Mouse (Mus musculus) hindbrain, embryonic 14.5 days (tissue): ENCODE measurements around the gene Brd7. TPM values are rescaled to one million over a fixed set of nuclear protein-coding genes. Genes with fewer than 3 reads are reported as not detected.

Experiments used
- ATAC-seq: fragments of 200-750 bp; cut with Nextera tagmentation; 2 replicates; pipeline ENCODE4 v1.8.0; 2017; ENCODE audit warnings: moderate number of reproducible peaks, mild to moderate bottlenecking, moderate TSS enrichment, moderate library complexity; ENCODE audit not compliant: low FRiP score
- DNase-seq: peaks from one replicate; pipeline ENCODE4 v3.0.0-alpha.2; 2015; ENCODE audit warnings: low spot score
- H3K27ac ChIP-seq: fragments of 300-500 bp; sonication (generic); 2 replicates; pipeline ENCODE4 v1.5.1; 2014; ENCODE audit warnings: mild to moderate bottlenecking, moderate library complexity
- H3K27me3 ChIP-seq: fragments of 300-500 bp; sonication (generic); 2 replicates; pipeline ENCODE4 v1.6.1; 2014; ENCODE audit warnings: mild to moderate bottlenecking, low read length, mixed read lengths; ENCODE audit not compliant: control insufficient read depth, insufficient read depth
- H3K36me3 ChIP-seq: fragments of 300-500 bp; sonication (generic); replicated peaks from 2 replicates; pipeline ENCODE4 v1.6.1; 2014; ENCODE audit not compliant: control insufficient read depth, insufficient read depth
- H3K4me1 ChIP-seq: fragments of 300-500 bp; sonication (generic); replicated peaks from 2 replicates; pipeline ENCODE4 v1.6.1; 2014; ENCODE audit warnings: antibody characterized with exemption, low read length, mixed read lengths; ENCODE audit not compliant: control insufficient read depth, insufficient read depth
- H3K4me2 ChIP-seq: fragments of 300-500 bp; sonication (generic); replicated peaks from 2 replicates; pipeline ENCODE4 v1.6.1; 2014; ENCODE audit warnings: mild to moderate bottlenecking, moderate library complexity
- H3K4me3 ChIP-seq: fragments of 300-500 bp; sonication (generic); replicated peaks from 2 replicates; pipeline ENCODE4 v1.5.1; 2014; ENCODE audit warnings: mild to moderate bottlenecking, low read length
- H3K9ac ChIP-seq: fragments of 300-500 bp; sonication (generic); 2 replicates; pipeline ENCODE4 v1.6.1; 2014
- H3K9me3 ChIP-seq: fragments of 300-500 bp; sonication (generic); 2 replicates; pipeline ENCODE4 v1.6.1; 2016; ENCODE audit warnings: low read length; ENCODE audit not compliant: control insufficient read depth
- WGBS: fragments of 180-500 bp; shearing (Covaris S2); extraction: QIAGEN DNeasy Blood & Tissue Kit; methylation state at CpG from one replicate; pipeline ENCODE4 v1.1.7; 2014; 5-methylcytosine and 5-hydroxymethylcytosine counted together
- polyA plus RNA-seq: library from polyadenylated mRNA; unstranded; fragments of >200 nt; fragmentation: Nextera tagmentation; extraction: Ambion mirVana; gene quantifications from 2 replicates; pipeline ENCODE4 v1.2.1, GENCODE M21; 2014

Gene Brd7
- polyA plus RNA-seq, 1 experiment from 2014 or later: 63.9 TPM

DNA sequence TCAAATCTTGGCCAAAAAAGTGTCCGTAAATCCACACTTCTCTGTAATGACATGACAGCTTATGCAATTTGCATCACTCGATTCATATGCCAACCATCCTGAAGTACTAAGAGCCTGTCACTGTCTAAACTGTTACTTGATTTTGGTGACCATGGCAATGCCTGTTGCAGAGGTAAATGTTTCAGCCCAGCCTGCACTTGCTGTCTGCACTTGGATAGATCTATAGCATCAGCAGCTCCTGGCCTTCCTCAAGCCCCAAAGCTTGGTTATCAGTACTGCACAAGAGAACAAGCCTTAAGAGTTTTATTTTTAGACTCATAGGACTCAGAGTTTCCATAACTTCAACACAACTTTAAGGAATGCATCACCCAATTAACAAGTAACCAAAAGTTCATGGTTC is 27.6 kb downstream of the Brd7 start:
- 96% methylated on average over 2 of the region's 2 CpGs for WGBS
- Histone ChIP-seq H3K4me2 (no peak overlapping the region), H3K4me1 (no peaks in the 10 kb centered on the region), H3K4me3 (no peak overlapping the region), H3K9ac (no peak overlapping the region), H3K27me3 (no peaks in the 10 kb centered on the region), H3K27ac (no peak overlapping the region), H3K36me3 (peaks cover 94% of the 10 kb centered on the region), H3K9me3 (no peaks in the 10 kb centered on the region)
- DNase-seq: no peak
- no peak for ATAC-seq

DNA sequence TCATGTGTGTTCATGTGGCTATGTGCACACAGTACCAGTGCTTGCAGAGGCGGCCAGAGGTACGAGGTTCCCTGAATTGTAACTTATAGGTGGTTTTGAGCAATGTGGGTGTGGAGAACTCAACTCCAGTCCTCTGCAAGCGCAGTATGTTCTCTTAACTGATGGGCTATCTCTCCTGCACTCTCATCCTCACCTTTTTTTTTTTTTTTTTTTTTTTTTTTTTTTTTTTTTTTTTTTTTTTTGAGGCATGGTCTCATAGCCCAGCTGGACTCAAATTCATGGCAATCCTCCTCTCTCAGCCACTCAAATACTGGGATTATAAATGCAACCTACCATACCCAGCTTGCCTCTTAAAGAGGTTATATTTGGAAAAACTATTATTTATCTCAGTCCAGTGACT is 31.2 kb downstream of the Brd7 start:
- no peak for ATAC-seq
- no peaks in the 10 kb centered on the region for H3K9me3 ChIP-seq
- peaks cover 97% of the 10 kb centered on the region for H3K36me3 ChIP-seq
- H3K27ac ChIP-seq: no peak overlapping the region
- no peaks in the 10 kb centered on the region for H3K27me3 ChIP-seq
- no peak overlapping the region for H3K4me2 ChIP-seq
- no peaks in the 10 kb centered on the region for H3K4me1 ChIP-seq
- H3K4me3 ChIP-seq: no peak overlapping the region
- DNase-seq: no peak
- no peak overlapping the region for H3K9ac ChIP-seq
- WGBS: 96% methylated on average over 3 of the region's 3 CpGs

DNA sequence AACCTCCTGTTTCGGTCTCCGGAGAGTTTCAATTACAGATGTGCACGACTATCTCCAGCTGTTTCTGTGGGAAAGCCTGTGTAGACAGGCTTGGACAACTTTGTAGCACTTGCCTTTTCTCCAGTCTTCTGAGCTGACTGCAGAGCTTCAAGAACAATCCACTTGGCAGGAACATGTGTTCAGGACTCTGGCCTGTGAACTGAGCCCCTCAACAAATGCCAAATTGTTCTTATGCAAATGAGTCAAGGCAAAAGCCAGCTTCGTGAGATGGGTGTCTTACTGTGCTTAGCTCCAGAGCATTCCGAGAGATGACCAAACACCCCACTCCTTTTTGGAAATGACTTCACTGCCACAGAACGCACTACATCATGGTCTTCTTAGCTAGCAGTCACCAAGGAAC is 33.3 kb downstream of the Brd7 start:
- no peaks in the 10 kb centered on the region for H3K9me3 ChIP-seq
- no peak overlapping the region for H3K4me3 ChIP-seq
- H3K9ac ChIP-seq: no peak overlapping the region
- no peaks in the 10 kb centered on the region for H3K27me3 ChIP-seq
- H3K4me1 ChIP-seq: no peaks in the 10 kb centered on the region
- H3K36me3 ChIP-seq: peaks cover 90% of the 10 kb centered on the region
- no peak for ATAC-seq
- H3K4me2 ChIP-seq: no peak overlapping the region
- H3K27ac ChIP-seq: no peak overlapping the region
- DNase-seq: no peak
- 72% methylated on average over 6 of the region's 6 CpGs for WGBS

DNA sequence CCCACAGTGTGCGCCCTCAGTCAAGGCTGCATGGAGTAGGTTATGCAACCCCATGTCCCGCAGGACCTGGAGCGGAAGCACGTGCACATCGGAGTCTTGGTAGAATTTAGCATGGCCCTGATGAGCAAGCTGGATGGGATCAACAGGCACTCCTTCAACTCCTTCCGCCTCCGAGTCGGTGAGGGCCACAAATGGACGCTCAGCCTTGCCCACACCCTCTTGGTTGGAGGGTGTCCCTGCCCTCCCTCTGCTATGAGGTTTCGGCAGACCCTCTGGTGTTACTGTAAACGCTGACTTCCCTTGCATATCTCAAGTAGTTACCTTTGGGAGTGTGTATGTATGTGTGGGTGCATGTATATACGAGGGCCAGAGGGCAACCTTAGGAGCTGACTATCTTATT is 35.7 kb downstream of the Brd7 start:
- peaks cover 66% of the 10 kb centered on the region for H3K36me3 ChIP-seq
- no peaks in the 10 kb centered on the region for H3K27me3 ChIP-seq
- H3K9me3 ChIP-seq: no peaks in the 10 kb centered on the region
- ATAC-seq (no peak), DNase-seq (no peak)
- 97% methylated on average over 12 of the region's 12 CpGs for WGBS
- H3K27ac ChIP-seq: no peak overlapping the region
- no peak overlapping the region for H3K4me3 ChIP-seq
- no peak overlapping the region for H3K4me2 ChIP-seq
- no peak overlapping the region for H3K9ac ChIP-seq
- no peaks in the 10 kb centered on the region for H3K4me1 ChIP-seq

DNA sequence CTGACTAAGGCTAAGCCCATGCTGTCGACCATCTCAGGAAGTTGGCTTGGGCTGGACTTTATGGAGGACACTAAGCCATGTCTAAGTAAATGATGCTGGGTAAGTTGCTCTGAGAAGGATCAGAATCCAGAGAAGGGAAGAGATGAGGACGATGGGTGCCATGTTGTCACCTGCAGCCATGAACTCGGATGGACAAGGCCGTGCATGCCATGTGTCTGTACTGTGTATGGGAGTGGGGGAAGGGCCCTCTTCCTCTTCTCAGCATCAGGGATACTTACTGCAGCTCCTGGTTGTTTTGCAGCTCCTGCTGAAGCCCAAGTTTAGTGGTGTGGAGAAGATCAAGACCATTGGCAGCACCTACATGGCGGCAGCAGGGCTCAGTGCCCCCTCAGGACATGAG is 36.2 kb downstream of the Brd7 start:
- peaks cover 61% of the 10 kb centered on the region for H3K36me3 ChIP-seq
- no peaks in the 10 kb centered on the region for H3K4me1 ChIP-seq
- no peaks in the 10 kb centered on the region for H3K27me3 ChIP-seq
- H3K4me2 ChIP-seq: no peak overlapping the region
- DNase-seq (no peak), ATAC-seq (no peak)
- H3K9ac ChIP-seq: no peak overlapping the region
- no peak overlapping the region for H3K4me3 ChIP-seq
- 94% methylated on average over 5 of the region's 5 CpGs for WGBS
- no peaks in the 10 kb centered on the region for H3K9me3 ChIP-seq
- no peak overlapping the region for H3K27ac ChIP-seq

DNA sequence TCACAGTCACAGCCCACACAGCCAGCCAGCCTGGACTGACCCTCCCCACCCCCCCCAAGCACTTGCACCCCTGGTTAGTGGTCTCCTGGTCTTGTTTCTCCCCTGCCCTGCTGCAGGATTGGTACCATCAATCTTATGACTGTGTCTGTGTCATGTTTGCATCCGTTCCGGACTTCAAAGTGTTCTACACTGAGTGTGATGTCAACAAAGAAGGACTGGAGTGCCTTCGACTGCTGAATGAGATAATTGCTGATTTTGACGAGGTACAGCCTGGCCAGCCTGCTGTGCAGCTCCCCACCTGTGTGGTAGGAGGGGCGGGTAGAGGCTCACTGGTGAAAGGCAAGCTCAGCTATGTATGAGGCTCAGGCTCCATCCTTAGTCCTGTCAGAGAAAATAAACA is 36.7 kb downstream of the Brd7 start:
- Histone ChIP-seq H3K27me3 (no peaks in the 10 kb centered on the region), H3K4me1 (no peaks in the 10 kb centered on the region), H3K4me3 (no peak overlapping the region), H3K9me3 (no peaks in the 10 kb centered on the region), H3K27ac (no peak overlapping the region), H3K4me2 (no peak overlapping the region), H3K9ac (no peak overlapping the region), H3K36me3 (peaks cover 56% of the 10 kb centered on the region)
- ATAC-seq (no peak), DNase-seq (no peak)
- WGBS: 64% methylated on average over 5 of the region's 5 CpGs

DNA sequence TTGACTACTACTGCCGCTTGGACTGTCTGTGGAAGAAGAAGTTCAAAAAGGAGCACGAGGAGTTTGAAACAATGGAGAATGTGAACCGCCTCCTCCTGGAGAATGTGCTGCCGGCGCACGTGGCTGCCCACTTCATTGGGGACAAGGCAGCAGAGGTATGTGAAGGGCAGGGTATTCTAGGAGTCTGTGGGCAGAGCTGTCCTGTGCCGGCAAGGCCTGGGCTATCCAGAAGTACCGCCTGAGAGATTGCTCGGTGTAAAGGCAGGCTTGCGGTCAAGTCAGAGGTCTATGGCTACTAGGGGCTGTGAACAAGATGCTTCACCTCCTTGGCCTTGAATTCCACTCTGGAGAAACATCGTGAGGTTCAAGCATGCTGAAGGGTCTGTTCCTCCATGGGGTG is 37.2 kb downstream of the Brd7 start:
- H3K9me3 ChIP-seq: no peaks in the 10 kb centered on the region
- no peak for ATAC-seq
- no peak overlapping the region for H3K4me3 ChIP-seq
- no peak overlapping the region for H3K9ac ChIP-seq
- H3K36me3 ChIP-seq: peaks cover 51% of the 10 kb centered on the region
- H3K27me3 ChIP-seq: no peaks in the 10 kb centered on the region
- H3K4me1 ChIP-seq: no peaks in the 10 kb centered on the region
- no peak overlapping the region for H3K27ac ChIP-seq
- no peak overlapping the region for H3K4me2 ChIP-seq
- WGBS: 86% methylated on average over 11 of the region's 11 CpGs
- no peak for DNase-seq

DNA sequence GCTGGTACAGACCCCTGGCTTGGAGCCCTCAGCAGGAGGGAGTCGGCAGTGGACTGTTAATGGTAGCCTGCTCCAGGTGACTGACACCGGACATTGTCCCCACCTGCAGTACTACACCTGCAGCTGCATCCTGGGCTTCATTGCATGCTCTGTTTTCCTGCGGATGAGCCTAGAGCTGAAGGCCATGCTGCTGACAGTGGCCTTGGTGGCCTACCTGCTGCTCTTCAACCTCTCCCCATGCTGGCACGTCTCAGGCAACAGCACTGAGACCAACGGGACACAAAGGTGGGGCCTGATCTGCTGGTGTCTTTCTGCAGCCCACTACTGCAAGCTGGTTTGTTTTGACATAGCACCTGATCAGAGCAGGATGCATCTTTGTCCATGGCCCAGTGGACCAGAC is 38.5 kb downstream of the Brd7 start:
- WGBS: 88% methylated on average over 5 of the region's 5 CpGs
- no peak for ATAC-seq
- DNase-seq: no peak
- Histone ChIP-seq H3K4me3 (no peak overlapping the region), H3K9me3 (no peaks in the 10 kb centered on the region), H3K27me3 (no peaks in the 10 kb centered on the region), H3K27ac (no peak overlapping the region), H3K4me1 (no peaks in the 10 kb centered on the region), H3K4me2 (no peak overlapping the region), H3K9ac (no peak overlapping the region), H3K36me3 (peaks cover 40% of the 10 kb centered on the region)

DNA sequence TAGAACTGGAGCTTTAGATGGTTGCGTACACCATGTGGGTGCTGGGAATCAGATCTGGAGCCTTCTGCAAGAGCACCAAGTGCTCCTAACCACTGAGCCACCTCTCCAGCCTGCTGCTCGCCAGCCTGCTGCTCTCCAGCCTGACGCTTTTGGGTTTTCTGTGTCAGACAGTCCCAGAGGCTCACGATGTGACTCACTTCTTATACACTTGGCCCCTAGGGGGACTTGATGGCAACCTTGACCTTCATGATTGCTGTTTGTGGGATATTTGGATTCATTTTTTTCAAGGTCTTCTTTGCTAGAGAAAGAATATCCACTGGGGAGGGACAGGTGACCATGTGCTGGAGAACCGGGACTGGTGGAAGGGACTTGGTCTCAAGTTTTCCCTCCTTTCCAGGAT is 40.6 kb downstream of the Brd7 start:
- no peaks in the 10 kb centered on the region for H3K4me1 ChIP-seq
- DNase-seq (no peak), ATAC-seq (no peak)
- no peaks in the 10 kb centered on the region for H3K9me3 ChIP-seq
- WGBS: 90% methylated on average over 5 of the region's 5 CpGs
- no peak overlapping the region for H3K9ac ChIP-seq
- H3K27me3 ChIP-seq: no peaks in the 10 kb centered on the region
- H3K4me3 ChIP-seq: no peak overlapping the region
- H3K4me2 ChIP-seq: no peak overlapping the region
- H3K27ac ChIP-seq: no peak overlapping the region
- peaks cover 18% of the 10 kb centered on the region for H3K36me3 ChIP-seq

DNA sequence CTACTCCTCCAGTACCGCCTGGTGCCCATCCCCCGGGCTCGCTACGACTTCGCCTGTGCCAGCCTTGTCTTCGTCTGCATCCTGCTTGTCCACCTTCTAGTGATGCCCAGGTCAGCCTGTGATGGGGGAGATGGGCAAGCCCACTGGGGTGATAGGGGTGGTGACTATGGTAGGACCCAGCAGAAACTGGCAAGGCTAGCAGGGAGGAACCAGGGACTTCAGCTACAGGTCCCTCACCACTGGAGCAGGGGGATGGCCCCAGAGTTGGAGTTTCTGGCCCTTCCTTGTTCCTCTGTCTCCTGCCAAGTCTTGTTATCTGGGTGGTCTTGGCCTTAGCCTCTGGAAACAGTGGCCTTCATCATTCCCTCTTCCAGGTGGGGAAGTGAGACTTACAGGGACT is 41.9 kb downstream of the Brd7 start:
- Histone ChIP-seq H3K27ac (no peak overlapping the region), H3K4me2 (no peak overlapping the region), H3K4me1 (no peaks in the 10 kb centered on the region; the same call in 1 of the 2 replicates), H3K27me3 (no peaks in the 10 kb centered on the region), H3K36me3 (peaks cover 6% of the 10 kb centered on the region; the same call in 1 of the 2 replicates), H3K4me3 (no peak overlapping the region), H3K9ac (no peak overlapping the region), H3K9me3 (no peaks in the 10 kb centered on the region)
- ATAC-seq (no peak), DNase-seq (no peak)
- WGBS: 97% methylated on average over 6 of the region's 6 CpGs
